Mouse (Mus musculus): ENCODE data around the gene Lypd5. TPM values are rescaled to one million over a fixed set of nuclear protein-coding genes. Genes with fewer than 3 reads are reported as not detected.
A peak's percentile ranks its signal among the peaks of the same experiment; 100 is the strongest.

Gene Lypd5
- polyA plus RNA-seq, 1 experiment from 2014 or later: not detected

GRCm38 (mm10) chr7:24325675-24326128 lies 23.3 kb upstream of the Lypd5 start:
- Histone ChIP-seq H3K36me3 (ENCODE audit: control insufficient read depth, insufficient read depth) (no peaks in the 10 kb centered on the region), H3K27ac (ENCODE audit: low read length) (no peak overlapping the region), H3K4me3 (ENCODE audit: low read length) (peak overlapping the region; percentile 38), H3K9me3 (replicated peaks; ENCODE audit: control insufficient read depth, low read length) (peaks cover 15% of the 10 kb centered on the region), H3K9ac (ENCODE audit: low read length) (peak overlapping the region; percentile 49; the same call in 1 of the 2 replicates), H3K4me2 (ENCODE audit: low read depth, low read length) (peak overlapping the region; percentile 65), H3K4me1 (ENCODE audit: control insufficient read depth, insufficient read depth, low read length) (no peaks in the 10 kb centered on the region), H3K27me3 (ENCODE audit: control insufficient read depth, insufficient read depth, low read length) (no peaks in the 10 kb centered on the region)
- ATAC-seq (replicated peaks; ENCODE audit: extremely low read depth, insufficient read depth, low FRiP score): no peak
- WGBS: 5% methylated on average over 13 of the region's 13 CpGs

- 47% methylated on average over 20 of the region's 20 CpGs for WGBS
- no peak for ATAC-seq (replicated peaks; ENCODE audit: extremely low read depth, insufficient read depth, low FRiP score)
- H3K27ac ChIP-seq (ENCODE audit: low read length): no peak overlapping the region
- peaks cover 15% of the 10 kb centered on the region for H3K9me3 ChIP-seq (replicated peaks; ENCODE audit: control insufficient read depth, low read length)
- H3K4me2 ChIP-seq (ENCODE audit: low read depth, low read length): peak overlapping the region; percentile 65
- H3K9ac ChIP-seq (ENCODE audit: low read length): no peak overlapping the region
- peak overlapping the region; percentile 38 for H3K4me3 ChIP-seq (ENCODE audit: low read length)
- H3K36me3 ChIP-seq (ENCODE audit: control insufficient read depth, insufficient read depth): no peaks in the 10 kb centered on the region
- no peaks in the 10 kb centered on the region for H3K27me3 ChIP-seq (ENCODE audit: control insufficient read depth, insufficient read depth, low read length)
- no peaks in the 10 kb centered on the region for H3K4me1 ChIP-seq (ENCODE audit: control insufficient read depth, insufficient read depth, low read length)
Observed at GRCm38 (mm10) chr7:24326273-24327135, 22.5 kb upstream of the Lypd5 start.

- WGBS: 77% methylated on average over 14 of the region's 14 CpGs
- Histone ChIP-seq H3K9ac (ENCODE audit: low read length) (no peak overlapping the region), H3K27ac (ENCODE audit: low read length) (no peak overlapping the region), H3K4me1 (ENCODE audit: control insufficient read depth, insufficient read depth, low read length) (no peaks in the 10 kb centered on the region), H3K27me3 (ENCODE audit: control insufficient read depth, insufficient read depth, low read length) (0 out of 2 replicates have a peak, but pooled peaks cover 6% of the 10 kb centered on the region), H3K4me2 (ENCODE audit: low read depth, low read length) (no peak overlapping the region), H3K4me3 (ENCODE audit: low read length) (no peak overlapping the region), H3K36me3 (ENCODE audit: control insufficient read depth, insufficient read depth) (no peaks in the 10 kb centered on the region), H3K9me3 (replicated peaks; ENCODE audit: control insufficient read depth, low read length) (peaks cover 15% of the 10 kb centered on the region)
- no peak for ATAC-seq (replicated peaks; ENCODE audit: extremely low read depth, insufficient read depth, low FRiP score)
Observed at GRCm38 (mm10) chr7:24327281-24327975, 21.6 kb upstream of the Lypd5 start.

GRCm38 (mm10) chr7:24333304-24333986 lies 15.6 kb upstream of the Lypd5 start, which contains the start of gene Tescl:
Tescl (minus strand) TSS chr7:24333936.
- H3K27ac ChIP-seq (ENCODE audit: low read length): no peak within 1 kb of the TSS
- H3K27me3 ChIP-seq (ENCODE audit: control insufficient read depth, insufficient read depth, low read length): peaks cover 25% of the 10 kb centered on the region
- H3K9ac ChIP-seq (ENCODE audit: low read length): no peak within 1 kb of the TSS
- no peaks in the 10 kb centered on the region for H3K36me3 ChIP-seq (ENCODE audit: control insufficient read depth, insufficient read depth)
- 34% methylated on average over 49 of the region's 49 CpGs for WGBS
- H3K4me2 ChIP-seq (ENCODE audit: low read depth, low read length): peak within 1 kb of the TSS; percentile 32
- ATAC-seq (replicated peaks; ENCODE audit: extremely low read depth, insufficient read depth, low FRiP score): no peak
- no peaks in the 10 kb centered on the region for H3K4me1 ChIP-seq (ENCODE audit: control insufficient read depth, insufficient read depth, low read length)
- peaks cover 6% of the 10 kb centered on the region; the same call in 1 of the 2 replicates for H3K9me3 ChIP-seq (replicated peaks; ENCODE audit: control insufficient read depth, low read length)
- peak within 1 kb of the TSS; percentile 15 for H3K4me3 ChIP-seq (ENCODE audit: low read length)

GRCm38 (mm10) chr7:24335699-24336309 lies 13.2 kb upstream of the Lypd5 start:
- 12% methylated on average over 5 of the region's 5 CpGs for WGBS
- ATAC-seq (replicated peaks; ENCODE audit: extremely low read depth, insufficient read depth, low FRiP score): no peak

GRCm38 (mm10) chr7:24338241-24338640 lies 10.8 kb upstream of the Lypd5 start:
- Histone ChIP-seq H3K4me2 (ENCODE audit: low read depth, low read length) (no peak overlapping the region), H3K36me3 (ENCODE audit: control insufficient read depth, insufficient read depth) (no peaks in the 10 kb centered on the region), H3K4me3 (ENCODE audit: low read length) (no peak overlapping the region), H3K27ac (ENCODE audit: low read length) (no peak overlapping the region), H3K4me1 (ENCODE audit: control insufficient read depth, insufficient read depth, low read length) (no peaks in the 10 kb centered on the region), H3K27me3 (ENCODE audit: control insufficient read depth, insufficient read depth, low read length) (peaks cover 12% of the 10 kb centered on the region), H3K9me3 (replicated peaks; ENCODE audit: control insufficient read depth, low read length) (peaks cover 2% of the 10 kb centered on the region; the same call in 1 of the 2 replicates), H3K9ac (ENCODE audit: low read length) (no peak overlapping the region)
- WGBS: 38% methylated on average over 2 of the region's 2 CpGs
- no peak for ATAC-seq (replicated peaks; ENCODE audit: extremely low read depth, insufficient read depth, low FRiP score)

More at GRCm38 (mm10) chr7:24335699-24336309, 13.2 kb upstream of the Lypd5 start:
- Histone ChIP-seq H3K4me1 (ENCODE audit: control insufficient read depth, insufficient read depth, low read length) (no peaks in the 10 kb centered on the region), H3K4me2 (ENCODE audit: low read depth, low read length) (no peak overlapping the region), H3K9ac (ENCODE audit: low read length) (no peak overlapping the region), H3K4me3 (ENCODE audit: low read length) (no peak overlapping the region), H3K9me3 (replicated peaks; ENCODE audit: control insufficient read depth, low read length) (peaks cover 6% of the 10 kb centered on the region; the same call in 1 of the 2 replicates), H3K36me3 (ENCODE audit: control insufficient read depth, insufficient read depth) (no peaks in the 10 kb centered on the region), H3K27ac (ENCODE audit: low read length) (no peak overlapping the region), H3K27me3 (ENCODE audit: control insufficient read depth, insufficient read depth, low read length) (peaks cover 25% of the 10 kb centered on the region)

- H3K9ac ChIP-seq (ENCODE audit: low read length): no peak overlapping the region
- WGBS: 74% methylated on average over 7 of the region's 7 CpGs
Observed at GRCm38 (mm10) chr7:24343701-24344272, 5.2 kb upstream of the Lypd5 start.

GRCm38 (mm10) chr7:24346444-24346843 lies 2.6 kb upstream of the Lypd5 start:
- Histone ChIP-seq H3K9me3 (replicated peaks; ENCODE audit: control insufficient read depth, low read length) (peaks cover 3% of the 10 kb centered on the region; the same call in 1 of the 2 replicates), H3K9ac (ENCODE audit: low read length) (no peak overlapping the region), H3K4me1 (ENCODE audit: control insufficient read depth, insufficient read depth, low read length) (no peaks in the 10 kb centered on the region), H3K27ac (ENCODE audit: low read length) (no peak overlapping the region), H3K4me2 (ENCODE audit: low read depth, low read length) (no peak overlapping the region), H3K27me3 (ENCODE audit: control insufficient read depth, insufficient read depth, low read length) (no peaks in the 10 kb centered on the region; the same call in 1 of the 2 replicates), H3K4me3 (ENCODE audit: low read length) (no peak overlapping the region), H3K36me3 (ENCODE audit: control insufficient read depth, insufficient read depth) (no peaks in the 10 kb centered on the region)
- no peak for ATAC-seq (replicated peaks; ENCODE audit: extremely low read depth, insufficient read depth, low FRiP score)
- 58% methylated on average over 5 of the region's 5 CpGs for WGBS

More at GRCm38 (mm10) chr7:24343701-24344272, 5.2 kb upstream of the Lypd5 start:
- H3K9me3 ChIP-seq (replicated peaks; ENCODE audit: control insufficient read depth, low read length): peaks cover 3% of the 10 kb centered on the region; the same call in 1 of the 2 replicates
- H3K4me1 ChIP-seq (ENCODE audit: control insufficient read depth, insufficient read depth, low read length): no peaks in the 10 kb centered on the region
- H3K4me2 ChIP-seq (ENCODE audit: low read depth, low read length): no peak overlapping the region
- no peak overlapping the region for H3K27ac ChIP-seq (ENCODE audit: low read length)
- H3K36me3 ChIP-seq (ENCODE audit: control insufficient read depth, insufficient read depth): no peaks in the 10 kb centered on the region
- no peak overlapping the region for H3K4me3 ChIP-seq (ENCODE audit: low read length)
- ATAC-seq (replicated peaks; ENCODE audit: extremely low read depth, insufficient read depth, low FRiP score): no peak
- no peaks in the 10 kb centered on the region for H3K27me3 ChIP-seq (ENCODE audit: control insufficient read depth, insufficient read depth, low read length)
